Mouse (Mus musculus): ENCODE results near the gene Sec63.

Gene Sec63

DNA sequence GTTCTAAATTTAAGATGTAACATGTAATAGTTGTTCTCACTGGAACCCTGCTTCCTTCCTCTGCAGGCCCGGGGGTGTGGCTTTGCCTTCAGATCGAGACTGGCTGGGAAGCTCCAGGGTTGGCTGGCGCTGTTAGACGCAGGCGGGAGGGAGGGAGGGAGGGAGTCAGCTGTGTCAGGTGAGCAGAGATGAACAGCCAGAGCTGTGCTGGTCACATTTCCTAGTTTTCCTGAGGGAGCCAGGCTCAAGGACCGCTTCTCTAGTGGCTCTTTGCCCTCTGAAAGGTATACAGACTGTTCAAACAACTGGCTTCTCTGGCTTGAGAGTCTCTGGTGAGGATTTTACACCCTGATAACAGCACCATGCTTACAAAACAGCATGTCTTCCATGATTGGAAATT is 69.1 kb downstream of the Sec63 start:
- no peak for DNase-seq (ENCODE audit: low read depth)

DNA sequence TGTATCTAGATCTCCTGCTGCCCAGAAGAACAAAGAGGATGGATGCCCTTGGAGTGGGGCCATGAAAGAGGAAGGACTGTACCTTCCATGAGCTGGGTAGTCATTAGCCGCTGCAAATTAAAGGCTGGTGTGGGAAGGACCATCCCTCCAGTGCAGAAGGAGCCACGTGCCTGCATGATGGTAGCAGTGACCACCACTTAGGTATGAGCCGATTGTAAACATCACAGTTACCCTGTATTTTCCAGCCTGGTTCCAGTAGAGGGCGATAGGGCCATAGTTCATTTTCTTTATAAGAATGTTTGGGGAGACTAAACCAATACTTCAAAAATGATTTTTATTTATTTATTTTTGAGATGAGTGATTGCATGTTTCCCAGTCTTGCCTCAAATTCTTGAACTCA is 71.4 kb downstream of the Sec63 start:
- DNase-seq (ENCODE audit: low read depth): no peak

DNA sequence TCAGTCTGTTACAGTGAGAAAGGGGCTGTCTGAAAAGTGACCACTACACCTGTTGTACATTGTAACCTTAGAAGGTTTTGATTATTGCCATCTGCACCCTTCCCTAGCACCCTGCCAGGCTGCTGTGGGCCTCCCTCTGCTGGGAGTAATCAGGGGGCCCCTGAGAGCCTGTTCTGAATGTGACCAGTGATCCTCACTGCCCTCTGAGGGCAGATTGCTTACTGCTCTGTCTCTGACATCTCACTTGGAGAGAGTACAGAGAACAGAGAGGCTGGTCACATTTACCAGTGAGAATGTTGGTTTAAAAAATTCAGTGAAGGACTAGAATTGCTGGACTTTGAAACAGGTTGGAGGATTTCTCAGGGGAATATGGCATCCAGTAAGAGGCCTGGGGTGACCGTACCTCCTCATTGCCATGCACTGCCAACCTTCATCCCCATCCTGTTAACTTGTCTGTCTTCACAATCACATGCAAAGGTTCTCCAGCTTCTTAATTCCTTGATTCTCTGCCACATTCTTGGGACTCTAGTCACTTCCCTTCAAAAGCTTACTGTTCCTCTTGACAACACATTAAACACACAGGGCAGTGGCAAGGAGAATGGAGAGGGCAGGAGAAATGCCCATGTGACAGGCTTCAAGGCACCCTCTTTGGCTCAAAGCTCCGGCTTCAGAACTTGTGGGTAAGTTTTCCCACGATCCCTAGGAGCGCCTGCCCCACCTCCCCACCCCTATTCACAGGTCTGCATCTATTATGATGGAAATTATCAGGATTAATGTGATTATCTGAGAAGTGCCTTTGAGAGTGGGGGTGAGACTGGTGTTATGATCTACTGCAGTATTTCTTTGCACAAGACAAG is 72.8 kb downstream of the Sec63 start:
- DNase-seq (ENCODE audit: low read depth): peak; percentile 71

DNA sequence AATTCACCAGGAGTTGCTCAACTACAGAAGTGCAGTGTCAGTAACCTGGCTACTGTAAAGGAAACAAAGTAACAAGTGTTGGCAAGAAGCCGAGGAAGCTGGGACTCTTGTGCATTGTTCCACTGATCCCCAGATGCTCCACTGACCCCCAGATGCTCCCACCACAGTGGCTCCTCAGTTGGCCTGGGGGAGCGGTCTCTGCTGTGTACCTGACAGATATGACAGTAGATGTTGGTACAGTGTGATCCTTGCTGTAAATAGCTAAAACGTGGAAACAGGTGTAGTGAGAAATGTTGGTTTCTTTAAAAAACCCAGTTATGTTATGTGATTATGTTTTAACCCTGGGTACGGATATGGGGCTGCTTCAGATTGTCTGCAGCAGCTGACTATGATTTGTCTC is 76.8 kb downstream of the Sec63 start:
- no peak for DNase-seq (ENCODE audit: low read depth)

DNA sequence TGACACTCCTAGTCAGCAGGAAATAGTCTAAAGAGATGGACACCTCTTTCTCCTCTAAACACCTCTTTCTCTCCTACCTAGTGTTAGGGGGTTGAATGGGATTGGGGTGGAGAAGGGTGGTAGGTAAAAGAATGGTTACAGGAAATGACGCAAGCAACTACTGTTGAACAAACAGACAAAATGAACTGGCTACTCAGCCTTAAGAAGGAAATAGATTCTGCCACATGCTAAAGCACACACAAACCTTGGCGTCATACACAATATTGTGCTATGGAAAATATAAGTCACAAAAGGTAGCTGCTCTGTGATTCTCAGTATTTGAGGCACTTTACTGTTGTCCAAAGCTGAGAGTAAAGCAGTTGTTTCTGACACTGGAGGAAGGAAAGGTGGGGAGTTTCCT is 77.4 kb downstream of the Sec63 start:
- DNase-seq (ENCODE audit: low read depth): no peak

DNA sequence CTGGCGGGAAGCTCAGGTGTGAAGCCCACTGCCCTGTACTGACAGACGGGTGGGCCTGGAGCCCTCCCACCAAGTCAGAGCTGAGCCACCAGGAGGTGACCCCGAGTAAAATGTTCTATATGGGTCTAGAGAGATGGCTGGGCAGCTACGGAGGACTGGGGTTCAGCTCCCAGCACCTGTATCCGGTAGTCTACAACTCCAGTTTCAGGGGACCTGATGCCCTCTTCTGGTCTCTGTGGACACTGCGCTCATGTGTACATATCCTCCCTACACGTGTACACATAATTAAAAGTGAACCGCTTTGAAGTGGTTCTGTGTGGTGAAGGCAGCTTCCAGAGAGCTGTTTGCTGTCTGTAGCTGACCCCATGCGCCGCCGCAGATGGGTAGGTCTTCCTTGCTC is 78.7 kb downstream of the Sec63 start:
- no peak for DNase-seq (ENCODE audit: low read depth)

DNA sequence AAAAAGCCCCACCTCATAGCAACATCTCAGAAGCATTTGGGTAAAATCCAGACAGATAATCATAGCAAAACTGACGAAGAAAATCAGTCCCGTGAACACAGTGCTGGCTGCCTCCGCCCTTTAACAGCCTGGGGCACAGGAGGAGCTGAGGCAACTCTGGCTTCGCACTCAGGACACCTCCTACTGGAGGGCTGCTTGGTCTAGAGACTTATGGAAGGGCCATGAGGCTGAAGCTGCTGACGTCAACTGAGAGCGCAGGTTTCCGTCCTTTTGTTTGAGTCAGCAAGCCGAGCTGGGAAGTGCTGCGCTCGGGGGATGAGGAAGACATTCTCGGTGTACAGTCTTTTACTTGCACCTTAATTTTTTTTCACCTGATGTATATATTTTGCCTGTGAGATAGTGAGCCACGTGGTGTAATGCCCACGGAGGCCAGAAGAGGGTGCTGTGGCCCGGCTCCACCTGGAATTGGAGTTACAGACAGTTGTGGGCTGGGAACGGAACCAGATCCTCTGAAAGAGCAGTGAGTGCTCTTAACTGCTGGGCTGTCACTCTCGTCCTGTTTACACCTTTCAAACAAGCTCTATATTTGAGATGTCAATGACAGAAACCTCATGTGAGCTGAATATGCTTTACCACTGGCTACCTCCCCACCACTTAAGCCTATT is 80.4 kb downstream of the Sec63 start:
- no peak for DNase-seq (ENCODE audit: low read depth)

DNA sequence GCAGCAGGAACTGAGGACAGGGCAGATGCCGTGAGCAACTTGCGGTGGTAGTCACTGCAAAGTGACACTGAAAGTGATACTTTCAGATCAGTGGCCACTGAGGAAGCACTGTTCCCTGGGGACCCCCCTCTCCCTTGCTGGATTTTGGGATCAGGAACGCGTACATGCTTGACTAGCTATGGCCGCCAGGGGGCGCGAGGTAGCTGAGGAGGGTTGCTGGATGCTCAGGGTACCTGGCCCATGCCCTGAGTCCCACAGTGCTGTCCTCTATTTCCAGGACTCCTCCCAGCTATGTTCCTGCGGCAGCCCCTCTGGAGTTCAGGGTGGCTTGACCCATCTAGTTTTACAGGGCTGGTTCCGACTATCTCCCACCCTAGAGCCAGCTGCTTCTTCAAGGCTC is 81.1 kb downstream of the Sec63 start:
- DNase-seq (ENCODE audit: low read depth): no peak

DNA sequence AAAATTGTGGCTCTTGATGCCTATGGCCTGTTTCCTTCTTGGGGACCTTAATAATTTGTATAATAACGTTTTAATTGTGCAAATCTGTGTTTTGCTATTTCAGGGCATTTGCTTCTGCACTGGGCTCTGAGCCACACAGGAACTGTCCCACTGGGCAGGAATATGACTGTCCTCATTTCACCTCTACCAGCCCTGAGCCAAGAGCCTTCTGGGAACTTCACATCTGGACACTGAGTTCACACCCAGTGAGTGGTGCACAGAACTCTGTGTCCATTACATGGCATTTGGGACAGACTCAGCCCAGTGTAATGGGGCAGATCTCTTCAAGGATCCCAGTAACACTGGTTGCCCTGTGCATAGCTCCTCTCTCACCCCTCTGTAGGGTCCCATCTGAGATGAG is 82.1 kb downstream of the Sec63 start:
- no peak for DNase-seq (ENCODE audit: low read depth)

DNA sequence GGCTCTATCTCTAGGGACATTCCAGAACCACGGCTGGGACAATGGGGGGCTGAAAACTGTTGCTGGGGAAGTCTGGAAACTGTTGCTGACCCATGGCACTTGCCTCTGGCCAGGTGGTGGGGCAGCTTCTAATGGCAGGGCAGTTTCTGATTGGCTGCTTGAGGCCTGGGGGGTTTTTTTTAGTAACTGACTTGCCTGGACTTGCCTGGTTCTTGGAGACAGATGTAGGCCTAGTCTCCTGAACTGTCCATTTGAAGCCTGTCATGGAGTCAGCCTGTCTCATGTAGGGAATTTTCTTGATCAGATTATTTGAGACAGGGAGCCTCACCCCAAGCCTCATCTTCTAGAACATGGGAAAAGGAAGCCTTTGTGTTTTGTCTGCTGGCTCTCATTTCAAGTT is 84.2 kb downstream of the Sec63 start:
- DNase-seq (ENCODE audit: low read depth): no peak

DNA sequence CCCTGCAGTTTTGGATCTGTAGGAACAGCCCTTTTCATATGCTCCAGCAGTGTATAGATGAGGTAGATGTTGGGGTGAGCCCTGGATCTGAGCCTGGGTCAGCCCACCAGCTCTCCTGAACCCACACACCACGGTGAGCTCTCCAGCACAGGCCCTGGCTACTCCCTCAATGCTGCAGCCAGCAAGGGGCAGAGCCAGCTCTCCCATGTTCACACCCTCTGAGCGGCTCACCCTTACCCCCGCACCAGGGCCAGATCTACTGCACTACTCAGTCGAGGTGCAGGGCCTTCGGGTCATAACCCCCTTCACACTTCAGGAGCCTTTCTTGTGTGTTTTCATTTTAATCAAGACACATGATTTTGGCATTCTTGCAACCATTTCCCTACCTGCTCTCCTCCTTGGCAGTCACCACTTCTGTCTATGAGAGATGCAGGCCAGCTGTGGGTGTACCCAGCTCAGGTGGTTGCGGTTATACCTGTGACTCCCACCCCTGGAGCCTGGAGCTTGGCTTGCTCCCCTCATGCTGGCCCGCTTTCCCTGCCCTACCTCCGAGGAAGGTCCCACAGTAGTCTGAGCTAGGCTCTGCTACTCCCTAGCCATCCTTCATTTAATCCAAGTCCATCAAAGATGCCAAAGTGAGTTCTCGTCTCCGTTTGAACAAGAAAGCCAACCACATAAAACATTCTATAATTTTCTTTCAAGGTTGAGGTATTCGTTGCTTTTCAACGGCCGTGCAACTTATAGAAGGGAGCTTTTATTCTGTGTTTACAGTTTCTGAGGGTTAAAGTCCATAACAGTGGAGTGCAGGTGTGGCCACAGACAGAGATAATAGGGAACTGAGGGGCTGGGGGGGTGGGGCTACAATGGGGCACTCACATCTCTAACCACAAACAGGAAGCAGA is 87.1 kb downstream of the Sec63 start:
- no peak for DNase-seq (ENCODE audit: low read depth)

DNA sequence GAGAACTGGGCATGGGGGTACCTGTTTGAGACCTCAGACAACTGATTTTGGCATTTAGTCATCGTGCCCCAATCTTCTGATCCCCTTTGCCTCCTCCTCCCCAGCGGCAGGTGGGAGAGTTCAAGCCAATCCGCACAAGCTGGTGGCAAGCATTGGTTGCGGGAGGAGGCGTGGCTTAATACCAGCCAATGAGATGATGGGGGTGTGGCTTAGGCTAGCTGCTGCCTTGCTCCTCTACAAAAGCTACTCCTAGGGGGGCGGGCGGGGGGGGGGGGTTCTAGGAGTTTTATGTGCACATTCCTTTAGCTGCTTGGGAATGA is 87.7 kb downstream of the Sec63 start:
- no peak for DNase-seq (ENCODE audit: low read depth)

DNA sequence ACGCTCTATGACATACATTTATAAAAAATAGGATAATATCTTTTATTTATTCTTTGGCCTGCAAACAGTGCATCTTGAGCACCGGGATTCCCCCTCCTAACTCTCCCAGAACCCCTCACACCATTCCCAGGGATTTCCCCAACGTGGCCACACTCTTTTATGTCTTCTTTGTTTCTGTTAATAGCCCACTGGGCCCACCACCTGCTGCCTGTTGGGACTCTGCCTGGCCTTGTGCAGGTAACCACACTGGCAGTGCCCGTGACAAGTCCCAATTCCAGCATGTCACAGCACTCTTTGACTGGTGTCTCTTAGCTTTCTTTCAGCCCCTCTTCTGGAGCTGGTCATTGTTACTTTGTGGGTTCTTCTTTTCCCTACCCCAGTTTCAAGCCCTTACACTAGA is 93.5 kb downstream of the Sec63 start:
- DNase-seq (ENCODE audit: low read depth): no peak

DNA sequence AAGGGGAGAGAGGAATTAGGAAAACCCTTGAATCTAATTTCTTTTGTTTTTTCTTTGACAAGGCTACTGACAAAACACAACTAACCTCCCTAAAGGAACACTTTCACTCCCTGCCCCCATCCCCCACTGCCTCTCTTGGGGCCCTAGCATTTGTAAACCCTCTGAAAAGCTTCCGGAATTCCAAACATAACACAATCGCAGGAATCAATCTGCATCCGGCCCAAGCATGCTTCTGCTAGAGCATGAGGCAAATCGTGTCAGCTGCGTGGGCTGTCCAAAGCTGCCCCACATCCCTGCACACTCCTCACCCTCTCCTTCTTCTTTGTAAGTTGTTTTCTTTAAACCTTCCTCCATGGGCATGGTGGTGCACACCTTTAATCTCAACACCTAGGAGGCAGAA is 94.0 kb downstream of the Sec63 start:
- no peak for DNase-seq (ENCODE audit: low read depth)

DNA sequence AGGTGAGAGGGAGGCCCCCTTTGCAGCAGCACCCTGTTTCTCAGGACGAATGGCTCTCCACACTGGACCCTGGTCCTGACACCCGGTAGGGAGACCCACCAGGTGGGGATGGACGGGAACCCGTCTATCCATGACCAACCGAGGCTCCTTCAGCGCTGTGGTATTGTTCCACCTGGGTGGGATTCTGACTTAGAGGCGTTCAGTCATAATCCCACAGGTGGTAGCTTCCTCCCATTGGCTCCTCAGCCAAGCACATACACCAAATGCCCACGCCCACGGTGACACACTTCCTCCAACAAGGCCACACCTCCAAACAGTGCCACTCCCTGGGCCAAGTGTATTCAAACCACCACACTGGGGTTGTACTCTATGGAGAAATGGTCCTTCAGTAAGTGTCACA is 95.3 kb downstream of the Sec63 start:
- DNase-seq (ENCODE audit: low read depth): no peak

DNA sequence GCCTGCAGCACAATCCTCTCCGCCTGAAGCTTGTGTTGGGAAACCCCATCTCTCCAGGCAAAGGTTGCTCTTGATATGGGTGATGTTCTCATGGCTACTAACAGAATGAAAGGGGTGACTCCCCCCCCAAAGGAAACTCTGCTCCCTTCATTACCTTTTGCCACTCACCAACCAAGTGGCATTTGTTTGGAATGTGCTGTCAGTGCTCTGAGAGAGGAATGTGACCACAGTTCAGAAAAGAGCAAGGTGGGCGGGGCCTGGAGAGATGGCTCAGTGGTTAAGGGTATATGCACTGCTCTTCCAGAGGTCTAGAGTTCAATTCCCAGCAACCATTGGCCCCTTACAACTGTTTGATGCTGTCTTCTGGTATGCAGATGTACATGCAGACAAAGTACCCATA is 95.7 kb downstream of the Sec63 start:
- no peak for DNase-seq (ENCODE audit: low read depth)

DNA sequence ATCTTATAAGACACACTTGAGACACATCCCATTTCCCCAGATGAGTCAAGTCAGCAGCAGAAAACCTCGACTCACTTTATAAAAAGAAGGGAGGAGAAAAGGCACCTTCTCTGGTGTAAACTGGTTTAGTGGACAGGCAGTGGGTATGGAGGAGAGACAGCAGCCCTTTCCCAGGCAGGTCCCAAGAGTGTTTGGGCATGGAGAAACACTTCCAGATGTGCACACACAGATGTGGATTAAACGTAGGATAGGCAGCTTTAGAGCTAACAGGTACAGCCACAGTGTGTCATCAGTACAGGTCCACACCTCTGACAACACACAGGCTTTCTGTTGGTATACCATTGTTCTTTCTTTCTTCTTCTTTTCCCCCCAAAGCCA is 98.5 kb downstream of the Sec63 start:
- no peak for DNase-seq (ENCODE audit: low read depth)

DNA sequence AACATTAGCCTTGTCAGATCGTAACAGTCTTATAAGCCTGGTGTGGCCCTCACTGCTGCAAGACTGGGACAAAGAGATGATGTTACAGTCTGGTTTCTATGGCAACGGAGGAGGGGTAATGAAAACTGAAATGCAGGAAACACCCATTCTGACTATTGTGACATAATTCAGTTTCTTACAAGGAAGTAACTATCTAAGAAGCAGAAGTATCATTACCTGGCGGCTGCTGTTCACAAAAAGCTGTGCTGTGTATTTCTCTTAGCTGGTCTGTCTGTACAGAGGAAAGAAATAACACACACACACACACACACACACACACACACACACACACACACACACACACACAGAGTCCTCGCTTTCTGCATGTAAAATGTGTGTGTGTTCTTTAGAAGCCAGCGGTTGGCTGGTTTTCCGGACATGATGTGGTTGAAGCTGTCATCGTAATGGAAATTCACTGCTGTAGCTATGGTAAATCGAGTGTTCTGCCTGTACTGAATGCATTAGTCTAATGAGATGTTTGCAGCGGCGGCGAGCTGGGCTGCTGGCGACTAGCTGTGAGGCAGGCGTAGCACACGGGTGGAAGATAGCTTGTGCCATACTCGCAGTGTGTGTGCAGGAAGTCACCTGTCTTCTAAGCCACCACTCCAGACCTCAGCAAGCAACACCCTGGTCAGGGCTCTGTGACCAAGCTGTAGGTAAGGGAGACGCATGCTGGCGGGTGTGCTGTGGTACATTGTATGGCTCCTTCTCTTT is 99.0 kb downstream of the Sec63 start, which contains the start of gene Scml4:
Gene Scml4 (plus strand): TSS at position 212 of the 753 bp plus-strand sequence.
- no peak for DNase-seq (ENCODE audit: low read depth)

DNA sequence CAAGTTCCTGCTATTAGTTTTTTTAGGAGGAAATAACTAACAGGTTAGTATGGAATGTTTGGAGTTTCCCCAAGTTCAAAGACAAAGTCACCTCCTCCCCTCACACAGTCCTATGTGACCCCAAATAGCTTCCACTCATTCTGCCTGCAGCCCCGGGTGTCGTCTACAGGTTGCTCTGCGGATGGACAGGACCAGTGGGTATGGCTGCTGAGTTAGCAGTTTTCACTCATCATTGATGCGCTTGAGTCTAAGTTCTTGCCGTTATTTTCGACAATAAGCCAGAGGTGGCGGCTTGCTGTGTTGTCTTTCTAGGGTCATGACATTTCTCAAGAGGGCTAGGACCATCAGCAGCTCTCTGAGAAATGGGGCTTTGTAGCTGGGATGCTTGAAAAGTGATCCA is 100.2 kb downstream of the Sec63 start:
- no peak for DNase-seq (ENCODE audit: low read depth)

DNA sequence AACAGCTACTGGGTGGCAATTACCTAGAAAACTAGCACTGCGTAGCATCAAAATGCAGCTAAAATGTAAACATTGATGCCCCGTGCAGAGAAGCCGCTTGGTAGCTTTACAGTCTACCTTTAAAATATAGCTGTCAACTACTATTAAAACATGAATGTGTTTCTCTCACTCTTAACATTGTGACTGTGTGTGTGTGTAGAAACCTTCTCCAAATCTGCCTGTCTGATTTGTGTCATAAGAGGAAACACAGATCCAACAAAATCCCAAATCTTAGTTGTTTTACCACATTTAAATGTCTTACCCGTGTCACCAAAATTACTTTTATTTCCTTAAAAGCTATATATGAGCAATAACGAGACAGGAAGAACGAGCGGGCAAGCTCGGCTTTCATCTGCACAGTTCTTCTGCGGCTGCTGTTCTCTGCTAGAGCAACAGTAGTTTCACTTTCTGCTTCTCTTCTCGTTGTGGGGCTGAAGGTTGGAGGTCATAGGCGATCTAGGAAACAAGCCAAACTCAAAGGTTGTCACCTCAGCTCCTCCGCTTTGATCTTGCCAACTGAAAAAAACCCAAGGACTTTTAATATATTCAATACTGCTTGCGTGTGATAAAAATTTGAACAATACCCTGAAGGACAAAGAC is 100.9 kb downstream of the Sec63 start:
- DNase-seq (ENCODE audit: low read depth): no peak

DNA sequence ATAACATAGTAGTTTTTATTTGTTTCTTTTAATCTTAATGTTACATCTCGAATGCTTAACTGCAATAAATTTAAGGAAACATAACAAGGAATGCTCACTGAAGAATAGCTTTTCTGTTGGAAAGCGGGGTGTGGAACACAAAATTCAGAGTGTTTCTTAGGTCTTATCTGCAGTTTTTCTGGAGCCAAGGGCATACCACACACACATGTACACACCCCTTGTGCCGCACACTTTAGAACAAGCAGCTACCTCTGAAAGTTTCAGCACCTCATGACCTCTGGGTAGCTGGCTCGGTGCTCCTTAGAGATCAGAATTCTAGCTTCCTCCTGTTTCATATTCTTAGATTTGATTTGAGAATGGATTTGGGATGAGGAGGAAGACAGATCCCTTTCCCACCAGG is 101.5 kb downstream of the Sec63 start:
- no peak for DNase-seq (ENCODE audit: low read depth)

Data from fibroblast of lung, adult 2 months (primary cell).